In genomic region chr10:69690131-69690960, GRCm38 (mm10) we compare ENCODE assay signal across 9 mouse cellular contexts.
A peak's percentile ranks its signal among the peaks of the same experiment; 100 is the strongest.
DNase-seq lines count a peak whose midpoint lies in the region; ATAC-seq and TF ChIP-seq lines count a peak whose summit lies in the region.
"Had no signal": no experiment of that assay in that cellular context is flagged by ENCODE, and none has a peak within 500 bp of the region (broad histone marks: within the 10 kb centered on the region; RNA-seq: fewer than 3 reads in every experiment).

No protein-coding gene starts in this region.

- no peak for TF ChIP-seq POLR2A in limb, embryonic 14.5 days (IDR thresholded peaks at IDR 0.05; ENCODE audit: borderline replicate concordance, extremely low read depth, insufficient read depth, insufficient read length)
- no peak for TF ChIP-seq POLR2A in kidney, adult 2 months (IDR thresholded peaks at IDR 0.05; ENCODE audit: low read depth, low read length)

- H3K4me2 ChIP-seq in heart, embryonic 11.5 days, result peak overlapping the region; percentile 49
- H3K4me2 ChIP-seq in limb, embryonic 14.5 days (replicated peaks; ENCODE audit: low read depth, low read length, severe bottlenecking), result peak overlapping the region; percentile 32; the same call in 1 of the 2 replicates

- no peak overlapping the region for H3K9ac ChIP-seq in heart, embryonic 11.5 days (ENCODE audit: low read depth, low read length)
- H3K9ac ChIP-seq in limb, embryonic 14.5 days (ENCODE audit: low read depth, low read length, severe bottlenecking), result no peak overlapping the region

- peak overlapping the region; percentile 8; the same call in 1 of the 2 replicates for H3K4me3 ChIP-seq in heart, embryonic 11.5 days (ENCODE audit: low read depth, low read length)
- H3K4me3 ChIP-seq in hindbrain, embryonic 10.5 days, result peak overlapping the region; percentile 26
- 0 out of 2 replicates have a peak overlapping the region, but pooled peaks have one; percentile 4 for H3K4me3 ChIP-seq in limb, embryonic 14.5 days (replicated peaks; ENCODE audit: low read length)
- no peak overlapping the region for H3K4me3 ChIP-seq in kidney, adult 2 months (ENCODE audit: insufficient read depth, low read depth, low read length)
- H3K4me3 ChIP-seq: myocyte had no signal

- no peaks in the 10 kb centered on the region for H3K36me3 ChIP-seq in heart, embryonic 11.5 days (ENCODE audit: control insufficient read depth, insufficient read depth, low read length)
- no peaks in the 10 kb centered on the region for H3K36me3 ChIP-seq in hindbrain, embryonic 10.5 days
- no peaks in the 10 kb centered on the region for H3K36me3 ChIP-seq in limb, embryonic 14.5 days (ENCODE audit: control insufficient read depth, insufficient read depth, low read length)
- H3K36me3 ChIP-seq in kidney, adult 2 months (ENCODE audit: control insufficient read depth, insufficient read depth, low read length), result no peaks in the 10 kb centered on the region

- H3K27me3 ChIP-seq in heart, embryonic 11.5 days (ENCODE audit: control insufficient read depth, insufficient read depth, low read length), result no peaks in the 10 kb centered on the region
- no peaks in the 10 kb centered on the region for H3K27me3 ChIP-seq in hindbrain, embryonic 10.5 days (ENCODE audit: insufficient read depth, poor library complexity, severe bottlenecking)
- H3K27me3 ChIP-seq in limb, embryonic 14.5 days (ENCODE audit: control insufficient read depth, insufficient read depth, low read length), result no peaks in the 10 kb centered on the region
- H3K27me3 ChIP-seq in kidney, adult 2 months (replicated peaks; ENCODE audit: control insufficient read depth, insufficient read depth, low read length), result no peaks in the 10 kb centered on the region

- 16% methylated on average over 12 of the region's 12 CpGs for WGBS in heart, embryonic 11.5 days (ENCODE audit: insufficient replicate concordance)
- WGBS in hindbrain, embryonic 10.5 days, result 23% methylated on average over 12 of the region's 12 CpGs
- WGBS in limb, embryonic 14.5 days, result 11% methylated on average over 12 of the region's 12 CpGs
- WGBS in kidney, adult 2 months, result 38% methylated on average over 12 of the region's 12 CpGs

- no peak for DNase-seq in heart, adult 9 months (ENCODE audit: low spot score in 2 of 2)
- peak; percentile 69 for DNase-seq in cerebellum, adult 8-10 months
- DNase-seq in hindbrain, embryonic 10.5 days (ENCODE audit: low spot score), result peak; percentile 15
- no peak for DNase-seq in limb, embryonic 14.5 days (ENCODE audit: low spot score)
- DNase-seq in spleen, adult 18-20 months, result no peak
- no peak for DNase-seq in gastrocnemius, postnatal 4 days (ENCODE audit: low spot score in 2 of 2)
- DNase-seq in kidney, adult 2 months, result no peak

- no peak for TF ChIP-seq CTCF in kidney, adult 2 months (conservative IDR thresholded peaks at IDR 0.05; ENCODE audit: insufficient read depth, insufficient read length, low read depth, low read length)

- no peak overlapping the region for H3K27ac ChIP-seq in heart, embryonic 11.5 days (ENCODE audit: low read depth, low read length)
- H3K27ac ChIP-seq in hindbrain, embryonic 10.5 days, result peak overlapping the region; percentile 50; the same call in 1 of the 2 replicates
- H3K27ac ChIP-seq in limb, embryonic 14.5 days (replicated peaks; ENCODE audit: low read depth, low read length), result no peak overlapping the region
- no peak overlapping the region for H3K27ac ChIP-seq in kidney, adult 2 months (ENCODE audit: insufficient read depth, low read depth, low read length)

- ATAC-seq in heart, embryonic 11.5 days (replicated peaks; ENCODE audit: insufficient number of reproducible peaks, low FRiP score, low TSS enrichment), result no peak
- no peak for ATAC-seq in limb, embryonic 14.5 days (ENCODE audit: low FRiP score, low read depth)

- no peaks in the 10 kb centered on the region for H3K9me3 ChIP-seq in heart, embryonic 11.5 days (replicated peaks; ENCODE audit: control insufficient read depth, low read length)
- H3K9me3 ChIP-seq in hindbrain, embryonic 10.5 days, result no peaks in the 10 kb centered on the region
- H3K9me3 ChIP-seq in limb, embryonic 14.5 days (ENCODE audit: control insufficient read depth, low read length), result no peaks in the 10 kb centered on the region

- H3K4me1 ChIP-seq in heart, embryonic 11.5 days (ENCODE audit: control insufficient read depth, insufficient read depth, low read length), result peaks cover 4% of the 10 kb centered on the region
- peaks cover 14% of the 10 kb centered on the region for H3K4me1 ChIP-seq in hindbrain, embryonic 10.5 days (replicated peaks)
- 0 out of 2 replicates have a peak, but pooled peaks cover 7% of the 10 kb centered on the region for H3K4me1 ChIP-seq in limb, embryonic 14.5 days (ENCODE audit: control insufficient read depth, insufficient read depth, low read length)
- H3K4me1 ChIP-seq in kidney, adult 2 months (ENCODE audit: control insufficient read depth, insufficient read depth, low read length), result peaks cover 4% of the 10 kb centered on the region; the same call in 1 of the 2 replicates

Comparison
In these comparisons a context has a peak if more than half of its experiments do, and no peak if none do; other contexts are left out.
1. DNase-seq: peak in cerebellum, adult 8-10 months (single experiment) and hindbrain, embryonic 10.5 days (single experiment); none in heart, adult 9 months (0 of 2), limb, embryonic 14.5 days (single experiment), spleen, adult 18-20 months (0 of 2), gastrocnemius, postnatal 4 days (0 of 2) and kidney, adult 2 months (single experiment).